Mouse (Mus musculus) kidney, embryonic 15.5 days (tissue): ENCODE results near the gene Kirrel. TPM values are rescaled to one million over a fixed set of nuclear protein-coding genes. Genes with fewer than 3 reads are reported as not detected.

Source experiments
- ATAC-seq: fragments of 200-750 bp; cut with Nextera tagmentation; replicated peaks from 2 replicates; pipeline ENCODE4 v1.8.0; 2017; ENCODE audit warnings: moderate TSS enrichment; ENCODE audit not compliant: low FRiP score
- H3K27ac ChIP-seq: fragments of 300-500 bp; sonication (generic); 2 replicates; pipeline ENCODE4 v1.5.1; 2015; ENCODE audit warnings: mild to moderate bottlenecking, inconsistent platforms
- H3K27me3 ChIP-seq: fragments of 300-500 bp; sonication (generic); 2 replicates; pipeline ENCODE4 v1.6.1; 2015; ENCODE audit warnings: inconsistent platforms
- H3K36me3 ChIP-seq: fragments of 300-500 bp; sonication (generic); 2 replicates; pipeline ENCODE4 v1.6.1; 2015; ENCODE audit warnings: inconsistent platforms
- H3K4me1 ChIP-seq: fragments of 300-500 bp; sonication (generic); 2 replicates; pipeline ENCODE4 v1.6.1; 2015; ENCODE audit warnings: inconsistent platforms
- H3K4me2 ChIP-seq: fragments of 300-500 bp; sonication (generic); 2 replicates; pipeline ENCODE4 v1.6.1; 2015; ENCODE audit warnings: moderate library complexity, mild to moderate bottlenecking, inconsistent platforms
- H3K4me3 ChIP-seq: fragments of 300-500 bp; sonication (generic); replicated peaks from 2 replicates; pipeline ENCODE4 v1.5.1; 2015; ENCODE audit warnings: mild to moderate bottlenecking, inconsistent platforms
- H3K9ac ChIP-seq: fragments of 300-500 bp; sonication (generic); 2 replicates; pipeline ENCODE4 v1.6.1; 2015; ENCODE audit warnings: mild to moderate bottlenecking, inconsistent platforms
- H3K9me3 ChIP-seq: fragments of 300-500 bp; sonication (generic); replicated peaks from 2 replicates; pipeline ENCODE4 v1.6.1; 2016; ENCODE audit warnings: inconsistent platforms
- WGBS: fragments of 180-500 bp; shearing (Covaris S2); methylation state at CpG from one replicate; pipeline ENCODE4 v1.1.7; 2015; ENCODE audit warnings: mixed read lengths; 5-methylcytosine and 5-hydroxymethylcytosine counted together
- polyA plus RNA-seq: library from polyadenylated mRNA; unstranded; fragments of >200 nt; fragmentation: Nextera tagmentation; extraction: Ambion mirVana; gene quantifications from 2 replicates; pipeline ENCODE4 v1.2.1, GENCODE M21; 2015

Gene Kirrel
- polyA plus RNA-seq, 1 experiment from 2014 or later = 18.5 TPM

GRCm38 (mm10) chr3:87097205-87097604, 77.3 kb downstream of the Kirrel start:
- H3K27me3 ChIP-seq = no peaks in the 10 kb centered on the region
- H3K9me3 ChIP-seq = no peaks in the 10 kb centered on the region
- WGBS = 85% methylated on average over 9 of the region's 9 CpGs
- no peak for ATAC-seq
- no peak overlapping the region for H3K4me2 ChIP-seq
- no peak overlapping the region for H3K9ac ChIP-seq
- H3K4me3 ChIP-seq = no peak overlapping the region
- no peak overlapping the region for H3K27ac ChIP-seq
- H3K4me1 ChIP-seq = peaks cover 44% of the 10 kb centered on the region
- peaks cover 35% of the 10 kb centered on the region for H3K36me3 ChIP-seq

GRCm38 (mm10) chr3:87093718-87094117, 80.8 kb downstream of the Kirrel start:
- Histone ChIP-seq H3K9ac (no peak overlapping the region), H3K36me3 (peaks cover 49% of the 10 kb centered on the region), H3K9me3 (no peaks in the 10 kb centered on the region), H3K4me2 (no peak overlapping the region), H3K4me1 (peaks cover 20% of the 10 kb centered on the region), H3K27me3 (no peaks in the 10 kb centered on the region), H3K27ac (peak overlapping the region; percentile 27; the same call in 1 of the 2 replicates), H3K4me3 (no peak overlapping the region)
- WGBS = 29% methylated on average over 6 of the region's 6 CpGs
- no peak for ATAC-seq

- no peak overlapping the region for H3K9ac ChIP-seq
- no peak overlapping the region for H3K4me2 ChIP-seq
- 75% methylated on average over 13 of the region's 13 CpGs for WGBS
- no peaks in the 10 kb centered on the region for H3K9me3 ChIP-seq
- H3K36me3 ChIP-seq = peaks cover 55% of the 10 kb centered on the region
- no peaks in the 10 kb centered on the region for H3K27me3 ChIP-seq
- H3K4me3 ChIP-seq = no peak overlapping the region
- peaks cover 12% of the 10 kb centered on the region for H3K4me1 ChIP-seq
- peak; percentile 74 for ATAC-seq
- no peak overlapping the region for H3K27ac ChIP-seq
These were observed 84.6 kb downstream of the Kirrel start for GRCm38 (mm10) chr3:87089694-87090565.

- 40% methylated on average over 7 of the region's 7 CpGs for WGBS
These were observed 87.4 kb downstream of the Kirrel start for GRCm38 (mm10) chr3:87087146-87087545.

GRCm38 (mm10) chr3:87082235-87082634, 92.3 kb downstream of the Kirrel start:
- H3K27me3 ChIP-seq = no peaks in the 10 kb centered on the region
- H3K9me3 ChIP-seq = no peaks in the 10 kb centered on the region
- 0 out of 2 replicates have a peak, but pooled peaks cover 2% of the 10 kb centered on the region for H3K4me1 ChIP-seq
- ATAC-seq = no peak
- no peak overlapping the region for H3K9ac ChIP-seq
- 71% methylated on average over 3 of the region's 3 CpGs for WGBS
- no peak overlapping the region for H3K4me3 ChIP-seq
- no peak overlapping the region for H3K4me2 ChIP-seq
- H3K36me3 ChIP-seq = peaks cover 75% of the 10 kb centered on the region
- H3K27ac ChIP-seq = no peak overlapping the region

More at GRCm38 (mm10) chr3:87087146-87087545, 87.4 kb downstream of the Kirrel start:
- Histone ChIP-seq H3K4me1 (0 out of 2 replicates have a peak, but pooled peaks cover 2% of the 10 kb centered on the region), H3K36me3 (peaks cover 72% of the 10 kb centered on the region), H3K4me3 (no peak overlapping the region), H3K4me2 (no peak overlapping the region), H3K9ac (no peak overlapping the region), H3K27me3 (no peaks in the 10 kb centered on the region), H3K9me3 (no peaks in the 10 kb centered on the region), H3K27ac (no peak overlapping the region)
- no peak for ATAC-seq

GRCm38 (mm10) chr3:87079751-87080150, 94.8 kb downstream of the Kirrel start:
- Histone ChIP-seq H3K27ac (no peak overlapping the region), H3K36me3 (peaks cover 52% of the 10 kb centered on the region), H3K27me3 (no peaks in the 10 kb centered on the region), H3K9me3 (no peaks in the 10 kb centered on the region), H3K4me3 (no peak overlapping the region), H3K4me1 (no peaks in the 10 kb centered on the region), H3K4me2 (no peak overlapping the region), H3K9ac (no peak overlapping the region)
- 94% methylated on average over 4 of the region's 4 CpGs for WGBS
- no peak for ATAC-seq

- no peak overlapping the region for H3K4me3 ChIP-seq
- no peak overlapping the region for H3K4me2 ChIP-seq
- no peaks in the 10 kb centered on the region for H3K4me1 ChIP-seq
- no peak overlapping the region for H3K27ac ChIP-seq
- no peak for ATAC-seq
- no peaks in the 10 kb centered on the region for H3K27me3 ChIP-seq
- no peaks in the 10 kb centered on the region for H3K9me3 ChIP-seq
- peaks cover 48% of the 10 kb centered on the region for H3K36me3 ChIP-seq
- H3K9ac ChIP-seq = no peak overlapping the region
- 90% methylated on average over 7 of the region's 7 CpGs for WGBS
These were observed 95.2 kb downstream of the Kirrel start for GRCm38 (mm10) chr3:87079301-87079700.

- WGBS = 65% methylated on average over 9 of the region's 9 CpGs
These were observed 96.9 kb downstream of the Kirrel start for GRCm38 (mm10) chr3:87077681-87078080.

GRCm38 (mm10) chr3:87076899-87077298, 97.6 kb downstream of the Kirrel start:
- H3K27ac ChIP-seq = no peak overlapping the region
- no peaks in the 10 kb centered on the region for H3K27me3 ChIP-seq
- H3K9me3 ChIP-seq = no peaks in the 10 kb centered on the region
- ATAC-seq = no peak
- no peak overlapping the region for H3K4me3 ChIP-seq
- no peak overlapping the region for H3K4me2 ChIP-seq
- peaks cover 24% of the 10 kb centered on the region for H3K36me3 ChIP-seq
- no peaks in the 10 kb centered on the region for H3K4me1 ChIP-seq
- WGBS = 76% methylated on average over 5 of the region's 5 CpGs
- H3K9ac ChIP-seq = no peak overlapping the region

More at GRCm38 (mm10) chr3:87077681-87078080, 96.9 kb downstream of the Kirrel start:
- Histone ChIP-seq H3K9me3 (no peaks in the 10 kb centered on the region), H3K4me3 (no peak overlapping the region), H3K9ac (no peak overlapping the region), H3K27me3 (no peaks in the 10 kb centered on the region), H3K36me3 (peaks cover 32% of the 10 kb centered on the region), H3K4me1 (no peaks in the 10 kb centered on the region), H3K4me2 (no peak overlapping the region), H3K27ac (no peak overlapping the region)
- no peak for ATAC-seq

GRCm38 (mm10) chr3:87076161-87076560, 98.4 kb downstream of the Kirrel start:
- Histone ChIP-seq H3K4me1 (no peaks in the 10 kb centered on the region), H3K4me3 (no peak overlapping the region), H3K9ac (no peak overlapping the region), H3K9me3 (no peaks in the 10 kb centered on the region), H3K27me3 (no peaks in the 10 kb centered on the region), H3K27ac (no peak overlapping the region), H3K36me3 (peaks cover 17% of the 10 kb centered on the region), H3K4me2 (no peak overlapping the region)
- no peak for ATAC-seq
- WGBS = 85% methylated on average over 7 of the region's 7 CpGs

GRCm38 (mm10) chr3:87072612-87073515, 101.7 kb downstream of the Kirrel start:
- WGBS = 52% methylated on average over 13 of the region's 13 CpGs
- ATAC-seq = no peak
- Histone ChIP-seq H3K4me1 (no peaks in the 10 kb centered on the region), H3K9me3 (no peaks in the 10 kb centered on the region), H3K27ac (no peak overlapping the region), H3K36me3 (no peaks in the 10 kb centered on the region), H3K4me2 (no peak overlapping the region), H3K4me3 (no peak overlapping the region), H3K9ac (no peak overlapping the region), H3K27me3 (no peaks in the 10 kb centered on the region)

- Histone ChIP-seq H3K4me2 (no peak overlapping the region), H3K9me3 (no peaks in the 10 kb centered on the region), H3K27ac (no peak overlapping the region), H3K4me1 (no peaks in the 10 kb centered on the region), H3K27me3 (no peaks in the 10 kb centered on the region), H3K9ac (no peak overlapping the region), H3K36me3 (no peaks in the 10 kb centered on the region), H3K4me3 (no peak overlapping the region)
- WGBS = 76% methylated on average over 3 of the region's 3 CpGs
- no peak for ATAC-seq
These were observed 102.4 kb downstream of the Kirrel start for GRCm38 (mm10) chr3:87072191-87072590.
